Mouse (Mus musculus) heart, embryonic 13.5 days (tissue): ENCODE measurements at regions not wholly inside any gene's neighbourhood (a gene's known extent, or its start where the extent isn't known, plus 50 kb on each side); places are given as distances from the start of the nearest gene placed in this dataset.

Experiments used
- ATAC-seq: fragments of 200-750 bp; cut with Nextera tagmentation; 2 replicates; pipeline ENCODE4 v1.8.0; 2017; ENCODE audit warnings: moderate TSS enrichment; ENCODE audit not compliant: insufficient number of reproducible peaks, low FRiP score, low TSS enrichment; ENCODE audit errors: extremely low read depth
- H3K27ac ChIP-seq: fragments of 300-500 bp; sonication (generic); replicated peaks from 2 replicates; pipeline ENCODE4 v1.5.1; 2015; ENCODE audit warnings: moderate library complexity, mild to moderate bottlenecking, inconsistent platforms
- H3K27me3 ChIP-seq: fragments of 300-500 bp; sonication (generic); replicated peaks from 2 replicates; pipeline ENCODE4 v1.6.1; 2015; ENCODE audit warnings: mild to moderate bottlenecking, inconsistent platforms
- H3K36me3 ChIP-seq: fragments of 300-500 bp; sonication (generic); 2 replicates; pipeline ENCODE4 v1.6.1; 2015; ENCODE audit warnings: mild to moderate bottlenecking, inconsistent platforms
- H3K4me1 ChIP-seq: fragments of 300-500 bp; sonication (generic); 2 replicates; pipeline ENCODE4 v1.6.1; 2015; ENCODE audit warnings: inconsistent platforms
- H3K4me2 ChIP-seq: fragments of 300-500 bp; sonication (generic); 2 replicates; pipeline ENCODE4 v1.6.1; 2015; ENCODE audit warnings: inconsistent platforms, mild to moderate bottlenecking, moderate library complexity
- H3K4me3 ChIP-seq: fragments of 300-500 bp; sonication (generic); 2 replicates; pipeline ENCODE4 v1.5.1; 2015; ENCODE audit warnings: moderate library complexity, mild to moderate bottlenecking, inconsistent platforms
- H3K9ac ChIP-seq: fragments of 300-500 bp; sonication (generic); 2 replicates; pipeline ENCODE4 v1.6.1; 2015; ENCODE audit warnings: inconsistent platforms, mild to moderate bottlenecking, moderate library complexity
- H3K9me3 ChIP-seq: fragments of 300-500 bp; sonication (generic); 2 replicates; pipeline ENCODE4 v1.6.1; 2016; ENCODE audit warnings: inconsistent platforms
- WGBS: fragments of 180-500 bp; shearing (Covaris S2); methylation state at CpG from one replicate; pipeline ENCODE4 v1.1.7; 2015; ENCODE audit warnings: mixed read lengths; 5-methylcytosine and 5-hydroxymethylcytosine counted together

DNA sequence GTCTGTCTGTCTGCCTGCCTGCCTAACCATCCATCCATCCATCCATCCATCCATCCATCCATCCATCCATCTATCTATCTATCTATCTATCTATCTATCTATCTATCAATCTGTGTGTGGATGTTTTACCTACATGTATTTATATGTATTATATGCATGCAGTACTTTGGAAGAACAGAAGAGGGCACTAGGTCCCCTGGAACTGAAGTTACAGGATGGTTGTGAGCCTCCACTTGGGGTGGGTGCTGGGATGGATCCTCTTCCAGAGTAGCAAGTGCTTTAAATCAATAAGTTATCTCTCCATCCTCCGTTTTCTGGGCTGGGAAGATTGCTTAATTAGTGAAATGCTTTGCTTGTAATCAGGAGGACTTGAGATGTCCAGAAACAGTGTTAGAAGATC is 54.6 kb upstream of the Medag start:
- no peak for ATAC-seq
- no peak overlapping the region for H3K4me3 ChIP-seq
- peaks cover 5% of the 10 kb centered on the region for H3K9me3 ChIP-seq
- no peaks in the 10 kb centered on the region for H3K36me3 ChIP-seq
- H3K9ac ChIP-seq: no peak overlapping the region
- H3K4me1 ChIP-seq: peaks cover 28% of the 10 kb centered on the region
- H3K27ac ChIP-seq: no peak overlapping the region
- H3K4me2 ChIP-seq: no peak overlapping the region
- H3K27me3 ChIP-seq: no peaks in the 10 kb centered on the region
- 71% methylated on average over 1 of the region's 1 CpGs for WGBS
